Mouse (Mus musculus): ENCODE measurements at regions not wholly inside any gene's neighbourhood (a gene's known extent, or its start where the extent isn't known, plus 50 kb on each side); places are given as distances from the start of the nearest gene placed in this dataset.

DNA sequence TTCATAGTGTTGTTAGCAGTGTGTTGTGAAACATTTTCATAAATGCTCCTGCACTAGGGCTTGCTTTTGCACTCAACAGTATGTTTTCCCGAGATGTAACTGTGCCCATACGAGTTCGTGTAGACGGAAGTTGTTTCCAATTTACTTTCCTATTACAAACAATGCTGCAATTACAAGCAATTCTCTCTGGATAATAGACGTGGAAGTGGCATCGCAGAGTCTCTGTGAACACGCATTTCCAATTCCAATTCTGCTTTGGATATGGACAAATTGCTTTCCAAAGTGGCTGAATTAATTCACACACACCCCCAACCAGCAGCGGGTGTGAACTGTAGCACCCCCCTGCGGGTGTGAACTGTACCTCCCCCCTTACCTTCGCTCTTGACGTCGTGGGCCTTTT, 250.9 kb upstream of the Dio3 start:
- no peak for DNase-seq (ENCODE audit: low spot score)

DNA sequence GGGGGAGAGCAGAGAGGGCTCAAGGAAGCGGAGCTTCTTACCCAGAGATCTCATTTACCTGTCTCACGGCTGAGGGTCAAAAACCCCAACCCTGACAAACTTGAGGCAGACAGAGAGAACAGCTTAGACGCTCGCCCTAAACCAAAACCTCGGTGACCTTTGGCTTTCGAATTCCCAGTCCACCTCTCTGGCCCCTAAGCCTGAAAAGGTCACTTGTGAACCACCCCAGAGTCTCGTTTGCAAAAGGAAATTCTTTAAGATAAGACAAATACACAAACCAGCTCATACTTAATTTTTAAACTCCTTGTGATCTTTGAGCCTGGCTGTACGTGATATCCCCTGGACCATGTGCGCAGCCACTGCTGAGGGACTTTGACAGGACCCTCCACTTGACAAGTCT, 250.2 kb upstream of the Dio3 start:
- no peak for DNase-seq (ENCODE audit: low spot score)

DNA sequence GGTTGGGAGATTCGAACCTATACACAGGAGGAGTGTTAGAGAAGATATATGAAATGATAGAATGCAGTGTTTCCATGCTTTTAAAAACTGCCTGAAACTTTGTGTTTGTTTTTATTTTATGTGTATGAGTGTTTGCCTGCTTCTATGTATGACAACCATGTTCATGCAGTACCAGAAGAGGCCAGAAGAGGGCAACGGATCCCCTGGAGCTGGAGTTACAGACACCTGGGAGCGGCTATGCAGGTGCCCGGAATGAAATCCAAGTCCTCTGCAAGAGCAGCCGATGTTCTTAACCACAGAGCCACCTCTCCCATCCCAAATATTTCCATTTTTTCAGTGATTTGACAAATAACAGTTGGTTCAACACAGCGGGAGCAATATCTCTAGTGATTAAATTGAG, 247.5 kb upstream of the Dio3 start:
- no peak for DNase-seq (ENCODE audit: low spot score)

DNA sequence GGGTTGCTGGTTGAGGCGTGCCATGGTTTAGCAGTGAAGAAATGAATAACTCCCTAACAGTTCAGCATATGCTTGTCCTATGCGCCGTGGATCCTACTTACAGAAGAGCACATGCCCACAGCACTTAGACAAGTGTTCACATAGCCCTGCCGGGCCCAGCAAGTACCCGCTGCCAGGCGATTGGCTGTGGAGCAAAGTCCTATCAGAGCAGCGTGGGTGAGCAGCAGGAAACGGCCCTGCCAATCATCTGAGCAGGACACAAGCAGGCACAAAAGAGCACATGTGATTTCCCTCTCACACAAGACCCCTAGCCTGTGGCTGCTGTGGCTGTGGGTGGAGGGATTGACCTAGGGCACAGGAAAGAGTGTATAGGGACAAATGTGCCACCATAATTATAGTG, 243.7 kb upstream of the Dio3 start:
- DNase-seq (ENCODE audit: low spot score) = no peak

DNA sequence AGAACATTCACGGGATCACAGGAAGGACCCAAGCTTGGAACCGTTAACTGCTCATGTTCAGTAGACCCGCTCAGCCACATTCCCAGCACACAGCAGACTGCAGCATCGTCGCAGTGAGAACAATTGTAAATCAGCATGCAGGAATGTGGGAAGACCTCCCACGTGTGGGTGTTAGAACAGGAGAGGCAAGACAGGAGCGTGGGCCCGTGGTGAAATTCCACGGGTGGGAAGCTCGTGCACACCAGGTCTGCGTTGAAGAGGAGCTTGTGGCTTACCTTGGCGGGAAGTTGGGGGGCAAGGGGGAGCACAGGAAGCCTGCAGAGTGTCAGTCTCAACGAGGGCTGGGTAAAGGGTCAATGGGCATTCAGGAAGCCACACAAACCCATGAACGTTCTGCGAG, 238.2 kb upstream of the Dio3 start:
- DNase-seq (ENCODE audit: low spot score) = no peak

DNA sequence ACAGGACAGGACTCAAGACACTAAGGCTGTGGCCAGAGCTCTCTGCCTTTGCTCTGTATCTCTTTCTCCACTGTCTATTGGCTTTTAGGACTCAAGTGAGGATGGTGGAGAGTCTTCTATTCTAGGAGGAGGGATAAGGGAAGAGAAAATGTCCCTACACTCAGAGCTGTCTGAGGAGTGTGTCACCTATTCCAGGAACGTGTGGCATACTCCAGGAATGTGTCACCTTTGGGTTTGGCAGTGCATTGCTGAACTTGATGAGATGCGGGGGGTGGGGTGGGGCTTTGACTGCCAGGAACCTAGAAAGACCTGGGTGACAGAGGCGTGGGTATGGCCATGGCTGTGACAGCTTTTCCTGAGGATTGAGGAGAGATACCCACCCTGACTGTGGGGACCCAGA, 237.1 kb upstream of the Dio3 start:
- no peak for DNase-seq (ENCODE audit: low spot score)

DNA sequence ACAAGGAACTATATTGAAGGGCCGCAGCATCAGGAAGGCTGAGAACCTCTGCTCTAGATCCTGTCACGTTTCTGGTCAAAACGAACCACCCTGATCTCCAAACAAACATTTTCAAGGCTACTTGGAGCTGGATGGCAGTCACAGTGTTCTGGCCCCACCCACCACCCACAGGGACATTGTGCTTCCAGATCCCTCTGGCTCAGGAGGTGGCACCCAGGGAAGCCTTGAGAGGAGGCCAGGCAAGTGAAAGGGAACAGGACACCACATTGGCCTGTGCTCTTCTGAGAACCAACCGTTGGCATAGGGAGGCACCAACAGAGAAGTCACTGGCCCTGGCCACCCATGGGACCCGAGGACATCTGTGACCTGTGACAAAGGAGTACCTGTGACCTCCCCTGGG, 234.6 kb upstream of the Dio3 start:
- peak; percentile 37 for DNase-seq (ENCODE audit: low spot score)

DNA sequence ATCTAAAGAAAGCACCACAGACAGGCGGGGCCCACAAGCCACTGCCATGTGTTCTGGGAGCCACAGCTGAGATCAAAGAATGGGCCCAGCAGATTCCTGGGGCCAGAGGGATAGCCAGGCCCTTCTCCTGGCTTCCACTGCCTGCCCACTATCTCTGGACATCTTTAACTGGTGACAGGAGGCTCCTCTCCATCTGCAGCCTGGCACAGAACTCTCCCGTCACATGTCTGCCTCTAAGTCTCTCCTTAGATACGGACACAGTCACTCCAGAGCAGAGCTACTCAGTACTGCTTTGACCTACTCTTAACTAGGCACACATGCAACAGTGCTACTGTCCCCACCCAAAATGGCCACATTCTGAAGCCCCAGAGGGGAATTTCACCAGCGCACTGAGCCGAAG, 234.1 kb upstream of the Dio3 start:
- DNase-seq (ENCODE audit: low spot score) = no peak

DNA sequence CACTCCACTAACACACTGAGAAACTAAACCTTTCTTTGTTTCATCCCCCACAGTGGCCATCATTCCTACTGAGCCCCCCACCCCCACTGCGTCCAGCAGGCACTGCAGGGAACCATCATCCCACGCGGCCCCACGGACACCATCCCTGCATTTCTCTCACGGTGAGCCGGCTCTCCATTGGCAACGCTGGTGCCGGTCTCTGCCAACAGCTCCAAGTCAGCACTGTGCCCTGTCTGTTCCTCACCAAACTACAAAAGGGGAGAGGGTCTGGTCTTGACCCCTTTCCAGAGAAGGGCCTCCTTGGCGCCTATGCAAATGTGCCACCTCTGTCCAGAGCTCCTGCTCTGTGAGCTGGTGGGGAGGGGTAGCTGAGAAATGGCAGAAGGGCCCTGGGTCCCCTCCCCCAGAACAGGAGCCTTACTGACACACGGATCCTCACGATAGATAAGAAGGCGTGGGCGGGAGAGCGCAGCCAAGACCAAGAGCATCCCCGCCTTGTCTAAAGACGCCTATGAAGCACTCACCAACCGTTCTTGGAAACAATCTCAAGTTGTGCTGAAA, 233.0 kb upstream of the Dio3 start:
- no peak for DNase-seq (ENCODE audit: low spot score)

DNA sequence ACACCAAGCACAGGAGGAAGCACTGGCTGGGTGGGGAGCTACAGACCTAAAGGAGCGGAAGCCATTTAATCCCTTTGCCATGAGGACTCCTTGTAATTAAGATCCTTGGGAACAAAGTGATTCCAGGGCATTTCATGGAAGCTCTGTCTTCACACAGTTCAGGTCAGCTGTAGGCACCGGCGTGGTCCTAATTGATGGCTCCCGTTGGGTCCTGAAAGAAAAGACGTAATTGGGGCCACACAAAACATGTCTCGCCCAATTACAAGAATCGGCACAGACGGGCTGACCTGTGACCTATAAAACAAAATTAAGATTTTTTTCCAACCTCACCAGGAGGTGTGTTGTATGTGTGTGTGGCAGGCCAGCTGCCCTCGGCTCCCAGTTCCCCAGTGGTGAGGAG, 232.3 kb upstream of the Dio3 start:
- DNase-seq (ENCODE audit: low spot score) = no peak

DNA sequence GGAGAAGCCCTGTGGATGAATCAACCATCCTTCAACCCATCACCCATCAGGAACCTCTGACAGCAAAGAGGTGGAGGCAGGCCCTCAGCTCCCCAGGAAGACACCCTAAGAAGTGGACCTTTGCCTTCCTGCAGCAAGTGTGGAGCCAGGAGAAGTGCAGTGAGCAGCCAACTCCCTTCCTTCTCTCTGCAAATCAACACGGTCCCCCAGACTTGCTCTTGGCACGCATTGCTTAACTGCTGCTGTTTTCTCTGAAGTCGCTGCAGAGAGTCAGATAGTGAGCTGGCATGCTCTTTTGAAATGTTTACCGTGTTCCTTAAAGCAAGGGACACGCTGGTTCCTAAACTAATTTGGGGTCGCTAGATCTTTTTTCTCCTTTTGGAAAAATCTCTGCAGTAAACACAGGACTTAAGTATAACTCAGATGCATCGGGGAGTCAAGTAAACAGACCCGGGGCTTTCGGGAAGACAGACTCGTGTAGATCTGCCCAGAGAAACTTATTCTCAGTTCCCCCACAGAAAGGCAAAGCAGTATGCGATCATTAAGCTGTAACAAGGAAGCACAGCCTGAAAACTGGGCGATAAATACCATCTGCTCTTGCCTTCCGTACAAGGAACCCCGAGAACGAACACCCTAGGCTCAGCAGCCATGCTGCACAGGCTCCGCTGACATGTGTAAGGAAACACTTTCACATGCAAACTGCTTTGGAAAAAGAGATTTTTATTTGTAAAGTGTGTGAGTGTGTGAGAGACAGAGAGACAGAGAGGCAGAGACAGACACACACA, 231.2 kb upstream of the Dio3 start:
- peak; percentile 21 for DNase-seq (ENCODE audit: low spot score)

DNA sequence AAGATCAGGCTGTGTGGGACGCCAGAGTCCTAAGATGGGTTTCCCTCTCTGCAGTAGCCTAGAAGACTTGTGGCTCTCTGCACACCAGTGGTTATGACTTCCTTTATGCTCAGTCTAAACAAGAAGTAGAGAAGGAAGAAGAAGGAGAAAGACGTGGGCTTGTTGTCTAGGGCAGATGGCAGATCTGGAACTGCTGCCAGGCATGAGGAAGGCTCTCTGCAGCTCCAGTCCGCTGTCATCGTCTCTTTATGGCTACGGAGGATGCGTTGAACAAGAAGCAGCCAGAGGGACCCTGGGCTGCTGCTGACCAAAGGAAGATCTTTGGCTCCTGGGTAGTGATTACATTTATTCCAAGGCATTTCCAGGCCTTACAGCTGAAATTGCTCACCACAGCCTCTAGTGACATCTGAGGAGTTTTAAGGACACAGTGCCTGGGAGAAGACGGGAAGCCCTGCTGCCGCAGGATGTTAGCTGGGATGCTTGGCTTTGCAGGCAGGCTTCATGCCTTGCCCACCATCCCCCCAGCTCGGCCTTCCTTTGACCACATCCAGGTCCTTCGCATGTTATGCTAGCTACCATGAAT, 229.6 kb upstream of the Dio3 start:
- no peak for DNase-seq (ENCODE audit: low spot score)

DNA sequence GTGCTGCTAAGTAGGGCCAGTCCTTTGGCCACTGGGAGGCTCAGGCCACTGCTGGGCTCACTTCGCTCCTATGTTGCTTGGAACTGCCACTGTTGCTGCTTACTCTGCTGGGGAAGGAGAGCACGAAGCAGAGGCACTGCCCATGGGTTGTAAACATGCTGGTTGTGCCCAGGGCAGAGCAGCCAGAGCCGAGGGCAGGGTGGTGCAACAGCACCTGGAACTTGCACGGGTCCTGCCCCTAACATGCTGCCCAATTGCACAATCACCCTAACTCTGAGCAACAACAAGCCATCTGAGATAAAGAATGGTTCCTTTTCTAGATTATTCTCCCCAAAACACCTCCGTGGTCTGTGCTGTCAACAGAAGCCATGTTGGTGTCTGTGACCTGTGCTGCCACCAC, 219.5 kb upstream of the Dio3 start:
- no peak for DNase-seq (ENCODE audit: low spot score)

DNA sequence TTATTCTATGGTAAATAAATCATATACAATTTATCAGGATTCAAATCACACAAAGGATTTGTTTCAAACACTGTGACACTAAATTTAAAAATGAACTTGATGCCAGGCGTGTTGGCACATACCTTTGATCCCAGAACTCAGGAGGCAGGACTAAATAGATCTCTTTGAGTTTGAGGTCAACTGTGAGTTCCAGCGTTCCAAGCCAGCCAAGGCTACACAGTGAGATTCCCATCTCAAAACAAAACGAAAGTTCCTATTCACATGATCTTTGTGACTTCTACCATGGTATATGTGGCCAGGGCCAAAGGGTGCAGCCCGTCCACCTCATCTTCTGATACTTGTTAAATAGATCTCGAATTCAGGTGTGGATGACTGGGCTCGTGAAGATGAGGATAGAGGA, 216.9 kb upstream of the Dio3 start:
- DNase-seq (ENCODE audit: low spot score) = no peak

DNA sequence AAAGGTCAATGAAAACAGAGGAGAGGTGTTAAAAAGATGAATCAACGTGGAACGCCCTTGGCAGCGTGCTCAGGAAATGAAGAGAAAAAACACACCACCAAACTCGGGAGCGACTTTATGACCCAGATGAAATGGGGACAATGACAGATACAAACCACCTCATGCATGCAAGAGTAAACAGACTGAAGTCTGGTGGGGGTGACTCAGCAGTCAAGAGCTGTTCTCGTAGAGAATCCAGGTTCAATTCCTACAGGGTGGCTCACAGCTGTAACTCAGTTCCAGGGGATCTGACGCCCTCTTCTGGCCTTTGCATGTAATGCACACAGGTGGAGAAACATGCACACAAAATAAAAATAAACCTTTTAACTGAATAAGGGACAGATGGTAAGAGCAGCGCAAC, 215.9 kb upstream of the Dio3 start:
- DNase-seq (ENCODE audit: low spot score) = no peak

DNA sequence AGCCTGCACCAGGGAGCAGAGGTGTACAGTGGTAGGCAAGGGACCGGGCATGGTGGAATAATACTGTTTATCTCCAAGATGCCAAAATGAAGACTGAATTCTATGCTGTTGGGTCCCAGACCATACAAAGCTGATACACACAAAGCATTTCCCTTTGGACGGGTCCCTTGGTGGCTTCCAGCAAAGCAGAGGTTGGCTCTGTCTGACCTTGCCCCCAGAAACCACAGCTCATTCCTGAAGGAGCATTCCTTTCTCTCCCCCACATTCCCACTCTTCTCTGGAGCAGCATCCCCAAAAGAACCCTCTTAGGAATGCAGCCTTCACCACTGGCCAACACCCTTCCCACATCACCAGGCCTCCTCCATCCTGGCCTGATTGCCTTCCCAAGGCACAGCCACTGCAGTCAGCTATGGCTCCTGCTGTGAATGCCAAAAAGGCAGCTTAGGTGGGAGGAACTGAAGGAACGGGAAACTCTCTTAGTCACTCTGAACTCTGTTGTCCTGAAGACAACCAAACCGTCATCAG, 212.4 kb upstream of the Dio3 start:
- DNase-seq (ENCODE audit: low spot score) = no peak

DNA sequence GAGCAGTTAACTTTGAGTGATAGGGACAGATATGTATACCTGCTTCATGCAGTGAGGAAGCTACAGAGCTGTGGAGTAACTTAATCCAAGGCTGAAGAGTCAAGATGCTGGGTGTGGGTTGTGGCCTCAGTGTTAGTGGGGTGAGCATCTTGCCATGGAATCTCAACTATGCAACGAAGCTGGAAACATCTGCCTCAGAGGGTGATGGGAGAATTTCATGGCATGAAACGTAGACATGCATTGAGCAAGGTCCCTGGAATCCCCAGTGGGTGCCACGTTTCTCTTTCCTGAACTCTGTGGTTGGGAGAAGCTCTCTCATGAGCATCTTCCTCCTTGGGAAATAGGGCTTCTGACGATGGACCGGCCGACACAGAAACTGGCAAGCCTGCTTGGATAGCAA, 208.4 kb upstream of the Dio3 start:
- no peak for DNase-seq (ENCODE audit: low spot score)

DNA sequence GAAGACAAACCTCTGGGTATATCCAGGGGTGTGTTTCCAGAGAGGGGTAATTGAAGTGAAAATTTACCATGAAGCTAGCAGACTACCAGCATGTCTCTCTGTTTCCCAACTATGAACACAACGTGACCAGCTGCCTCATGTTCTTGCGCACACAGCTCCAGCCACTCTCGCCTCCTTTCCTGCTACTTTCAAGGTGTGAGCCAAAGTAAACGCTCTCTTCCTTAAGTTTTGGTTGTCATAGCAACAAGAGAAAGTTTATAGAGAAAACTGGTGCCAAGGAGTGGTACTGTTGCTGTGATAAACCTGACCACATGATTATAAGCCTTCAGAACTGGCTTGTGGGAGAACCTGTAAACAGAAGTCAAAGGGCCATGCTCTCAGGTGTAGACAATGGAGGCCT, 207.0 kb upstream of the Dio3 start:
- DNase-seq (ENCODE audit: low spot score) = no peak

DNA sequence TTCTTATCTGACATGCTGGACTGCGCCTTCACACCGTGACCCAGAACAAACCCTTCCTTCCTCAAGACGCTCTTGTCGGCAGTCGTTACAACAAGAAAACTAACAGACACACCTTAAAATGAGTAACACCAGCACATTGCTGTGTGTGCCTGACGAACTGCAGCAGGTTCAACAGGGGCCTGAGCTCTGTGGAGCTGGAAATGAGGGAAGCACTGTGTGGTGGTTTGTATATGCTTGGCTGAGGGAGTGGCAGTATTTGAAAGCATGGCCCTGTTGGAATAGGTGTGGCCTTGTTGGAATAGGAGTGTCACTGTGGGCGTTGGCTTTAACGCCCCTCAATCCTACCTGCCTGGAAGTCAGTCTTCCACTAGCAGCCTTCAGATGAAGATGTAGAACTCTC, 203.9 kb upstream of the Dio3 start:
- no peak for DNase-seq (ENCODE audit: low spot score)

DNA sequence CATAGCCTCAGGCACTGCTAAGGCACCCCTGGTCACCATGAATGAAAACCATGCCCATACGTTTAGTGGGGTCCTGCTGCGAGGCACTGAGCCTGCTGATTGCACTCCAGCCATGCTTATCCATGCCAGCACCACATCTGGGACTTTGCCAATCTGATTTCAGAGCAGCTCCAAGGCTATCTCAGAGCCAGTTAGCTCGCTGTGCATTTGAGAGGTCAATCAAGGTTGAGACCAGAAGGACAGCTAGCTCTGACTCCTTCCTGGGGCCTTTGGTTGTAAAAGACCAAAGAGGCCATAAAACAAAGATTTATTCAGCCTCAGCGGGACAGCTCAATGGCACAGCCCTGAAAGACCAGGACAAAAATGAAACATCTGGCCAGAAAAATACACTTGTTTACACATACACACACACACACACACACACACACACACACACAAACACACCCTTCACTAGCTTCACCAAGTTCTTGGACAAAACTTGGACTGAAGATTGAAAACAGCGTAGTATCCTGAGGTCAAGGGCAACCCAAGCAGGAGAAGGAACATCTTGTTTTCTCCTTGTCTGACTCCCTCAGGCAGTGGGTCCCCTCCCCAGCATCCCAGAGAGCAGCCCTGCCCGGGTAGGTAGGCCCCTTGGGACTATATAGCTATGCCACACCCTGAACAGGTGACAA, 201.5 kb upstream of the Dio3 start:
- DNase-seq (ENCODE audit: low spot score) = peak; percentile 22

DNA sequence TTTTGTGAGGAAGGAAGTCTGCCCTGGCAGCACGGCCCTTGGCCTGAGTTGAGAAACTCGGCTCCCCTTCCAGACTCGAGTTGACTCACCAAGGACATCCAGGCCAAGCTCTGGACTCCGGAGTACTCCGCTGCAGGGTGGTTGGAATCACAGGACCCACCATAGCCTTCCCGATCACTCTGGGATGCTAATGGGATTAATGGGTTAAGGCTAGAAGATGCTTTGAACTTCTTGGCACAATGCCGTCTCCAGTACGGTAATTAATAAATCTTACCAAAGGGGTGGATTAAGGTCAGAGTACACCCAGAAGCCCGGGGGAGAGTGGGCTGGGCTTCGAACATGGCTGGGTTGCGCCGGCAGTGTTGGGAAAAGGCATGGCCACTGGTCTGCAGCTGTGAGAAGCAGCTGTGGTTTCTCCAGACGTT, 200.8 kb upstream of the Dio3 start:
- peak; percentile 46 for DNase-seq (ENCODE audit: low spot score)

DNA sequence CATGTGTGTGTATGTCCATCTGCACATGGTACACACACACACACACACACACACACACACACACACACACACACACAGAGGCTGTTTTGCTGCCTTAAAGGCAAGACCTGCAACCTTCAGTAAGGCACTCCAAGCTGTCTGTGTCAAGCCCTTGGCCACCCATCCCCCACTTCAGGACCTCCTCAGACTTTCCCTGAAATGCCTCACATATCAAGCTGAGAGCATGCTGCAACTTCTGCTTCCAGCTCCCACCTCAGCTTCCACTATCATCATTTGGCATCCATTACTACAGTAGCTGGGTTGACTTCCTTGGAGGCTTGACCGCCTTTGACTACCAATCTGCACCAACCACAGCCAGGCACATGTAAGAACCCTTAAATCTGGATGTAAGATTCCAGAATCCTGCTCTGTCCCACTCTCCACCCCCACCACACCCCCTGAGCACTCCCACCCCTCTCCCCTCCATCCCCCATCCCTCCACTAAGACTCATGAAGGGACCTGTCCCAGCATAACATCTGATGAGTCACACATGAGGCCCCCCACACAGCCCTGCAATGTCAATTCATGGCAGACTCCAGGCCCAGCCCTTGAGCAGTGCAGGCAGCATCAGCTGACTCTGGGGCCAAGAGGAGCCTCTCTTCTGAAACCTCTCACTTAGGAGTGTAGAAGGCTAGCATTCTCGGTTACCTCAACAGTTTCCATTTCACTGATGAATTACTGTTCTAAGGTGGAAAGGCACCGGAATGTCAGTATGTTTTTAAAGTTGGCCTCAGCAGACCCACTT, 196.8 kb upstream of the Dio3 start:
- no peak for DNase-seq (ENCODE audit: low spot score)

All from ovary, postnatal 36 days (tissue).